Mouse (Mus musculus): ENCODE results near the gene Fto. TPM values are rescaled to one million over a fixed set of nuclear protein-coding genes. Genes with fewer than 3 reads are reported as not detected.

The Fto gene
- total RNA-seq, 1 experiment, result 16.8 TPM

DNA sequence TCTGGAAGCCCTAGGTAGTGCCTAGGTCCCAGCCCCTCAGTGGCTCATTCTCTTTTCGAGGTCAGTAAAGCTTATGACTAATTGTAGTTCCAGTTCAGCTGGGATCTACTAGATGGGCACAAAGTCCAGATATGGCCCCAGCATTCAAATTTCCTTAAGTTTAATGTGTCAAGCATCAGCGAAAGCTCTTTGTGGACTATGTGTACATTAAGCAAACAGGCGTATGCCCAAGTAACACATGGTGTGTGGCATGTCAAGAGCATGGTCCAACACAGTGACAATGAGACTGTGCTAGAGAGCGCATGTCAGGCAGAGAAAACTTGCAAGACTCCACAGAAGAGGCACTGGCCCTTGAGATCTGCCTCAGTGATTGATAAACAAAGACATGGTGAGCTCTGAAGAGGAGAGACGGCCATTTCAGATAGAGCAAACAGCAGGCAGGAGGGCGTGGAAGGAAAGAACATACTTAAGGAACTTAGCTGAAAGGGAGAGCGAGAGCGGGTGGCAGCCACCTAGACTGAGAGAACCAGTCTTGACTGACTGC lies 192.2 kb downstream of the Fto start:
- DNase-seq (ENCODE audit: low read depth, low spot score), result no peak
- in situ Hi-C loops (cut with MboI; ENCODE audit: low sequenced_read_pairs in 2 of 2, unreplicated experiment in 2 of 2), result no loop called here
- Histone ChIP-seq H3K9ac (ENCODE audit: insufficient read depth, low read depth, low read length, poor library complexity, severe bottlenecking) (no peak overlapping the region), H3K9me3 (ENCODE audit: control insufficient read depth, insufficient read depth, low read depth, low read length) (no peaks in the 10 kb centered on the region), H3K4me1 (ENCODE audit: control insufficient read depth in 2 of 2, insufficient read depth in 2 of 2, low read length in 2 of 2, poor library complexity in 1 of 2) (peaks cover 18 to 20% of the 10 kb centered on the region in 2 experiments), H3K36me3 (ENCODE audit: control insufficient read depth, insufficient read depth, low read length, poor library complexity, severe bottlenecking) (no peaks in the 10 kb centered on the region), H3K27ac (ENCODE audit: insufficient read depth, low read depth, low read length, poor library complexity, severe bottlenecking) (no peak overlapping the region), H3K4me3 (ENCODE audit: insufficient read depth in 1 of 2, low read depth in 1 of 2, low read length in 2 of 2, poor library complexity in 1 of 2, severe bottlenecking in 1 of 2) (no peak overlapping the region)
- TF ChIP-seq ZC3H11A (IDR thresholded peaks at IDR 0.05; ENCODE audit: borderline replicate concordance, low read depth, low read length) (no peak), HCFC1 (IDR thresholded peaks at IDR 0.05; ENCODE audit: borderline replicate concordance, insufficient read depth, low read length) (no peak), CHD2 (IDR thresholded peaks at IDR 0.05; ENCODE audit: low read depth, low read length) (no peak), MAFK (IDR thresholded peaks at IDR 0.05; ENCODE audit: insufficient read depth, low read depth, low read length) (no peak), ZNF384 (IDR thresholded peaks at IDR 0.05; ENCODE audit: low read depth, low read length) (no peak)

DNA sequence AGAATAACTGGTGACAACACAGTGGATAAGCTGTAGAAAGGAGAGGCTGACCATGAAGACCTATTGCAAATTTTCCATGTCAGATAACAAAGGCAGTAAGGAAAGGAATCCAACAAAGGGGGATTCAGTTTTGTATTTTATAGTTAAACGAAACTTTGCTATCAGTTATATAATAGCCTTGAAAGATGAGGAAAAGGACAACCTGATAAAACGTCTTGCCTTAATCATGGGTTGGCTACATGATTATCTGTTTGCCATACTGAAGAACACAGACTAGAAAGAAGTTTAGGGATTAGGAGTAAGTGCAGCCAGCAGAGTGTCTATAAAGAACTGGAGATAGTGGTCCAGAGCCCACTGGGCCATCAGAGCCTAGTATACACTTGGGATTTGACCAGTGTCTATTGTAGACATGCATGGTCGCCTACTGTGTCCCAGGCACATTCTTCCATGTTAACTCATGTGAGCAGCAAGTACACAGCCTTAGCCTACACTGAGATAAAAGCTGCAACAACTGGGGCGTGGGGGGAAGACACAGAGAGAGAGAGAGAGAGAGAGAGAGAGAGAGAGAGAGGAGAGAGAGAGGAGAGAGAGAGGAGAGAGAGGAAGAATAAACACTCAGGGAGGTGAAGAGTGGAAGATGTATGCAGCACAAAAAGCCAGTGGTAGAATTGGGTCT lies 192.8 kb downstream of the Fto start:
- H3K27ac ChIP-seq (ENCODE audit: insufficient read depth, low read depth, low read length, poor library complexity, severe bottlenecking), result no peak overlapping the region
- DNase-seq (ENCODE audit: low read depth, low spot score), result no peak
- peaks cover 20 to 22% of the 10 kb centered on the region in 2 experiments for H3K4me1 ChIP-seq (ENCODE audit: control insufficient read depth in 2 of 2, insufficient read depth in 2 of 2, low read length in 2 of 2, poor library complexity in 1 of 2)
- H3K36me3 ChIP-seq (ENCODE audit: control insufficient read depth, insufficient read depth, low read length, poor library complexity, severe bottlenecking), result no peaks in the 10 kb centered on the region
- no peak for TF ChIP-seq HCFC1 (IDR thresholded peaks at IDR 0.05; ENCODE audit: borderline replicate concordance, insufficient read depth, low read length)
- no peak overlapping the region for H3K9ac ChIP-seq (ENCODE audit: insufficient read depth, low read depth, low read length, poor library complexity, severe bottlenecking)
- in situ Hi-C loops (cut with MboI; ENCODE audit: low sequenced_read_pairs in 2 of 2, unreplicated experiment in 2 of 2), result no loop called here
- H3K9me3 ChIP-seq (ENCODE audit: control insufficient read depth, insufficient read depth, low read depth, low read length), result no peaks in the 10 kb centered on the region
- no peak overlapping the region for H3K4me3 ChIP-seq (ENCODE audit: insufficient read depth in 1 of 2, low read depth in 1 of 2, low read length in 2 of 2, poor library complexity in 1 of 2, severe bottlenecking in 1 of 2)

DNA sequence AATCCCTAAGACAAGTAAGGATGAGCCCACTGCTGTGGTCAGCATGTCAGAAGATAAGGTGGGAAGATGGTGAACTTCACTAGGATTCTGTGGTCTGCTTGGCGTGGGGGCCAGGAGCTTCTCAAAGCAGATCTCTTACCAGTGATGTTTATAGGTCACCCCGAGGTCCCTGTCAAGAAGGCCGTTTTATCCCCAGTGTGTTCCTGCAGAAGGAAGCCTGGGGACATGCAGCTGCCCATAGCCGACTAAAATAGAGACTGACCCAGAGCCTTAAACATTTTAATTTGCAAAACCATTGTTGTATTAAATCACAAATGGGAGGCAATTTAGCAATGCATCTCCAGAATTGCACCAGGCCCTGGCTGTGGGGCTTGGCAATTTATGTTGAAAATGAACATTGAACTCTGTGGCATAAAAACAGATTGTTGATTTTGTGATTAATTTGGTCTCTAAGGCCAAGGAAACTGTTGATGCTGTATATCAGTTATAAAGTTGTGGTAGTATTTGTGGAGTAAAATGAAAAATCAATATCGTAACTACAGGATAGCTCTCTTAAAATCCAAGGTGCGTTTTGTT lies 193.4 kb downstream of the Fto start:
- no peak overlapping the region for H3K27ac ChIP-seq (ENCODE audit: insufficient read depth, low read depth, low read length, poor library complexity, severe bottlenecking)
- TF ChIP-seq MAFK (IDR thresholded peaks at IDR 0.05; ENCODE audit: insufficient read depth, low read depth, low read length), result no peak
- no peak for TF ChIP-seq ZNF384 (IDR thresholded peaks at IDR 0.05; ENCODE audit: low read depth, low read length)
- no peak for TF ChIP-seq CHD2 (IDR thresholded peaks at IDR 0.05; ENCODE audit: low read depth, low read length)
- TF ChIP-seq HCFC1 (IDR thresholded peaks at IDR 0.05; ENCODE audit: borderline replicate concordance, insufficient read depth, low read length), result no peak
- no peak for TF ChIP-seq ZC3H11A (IDR thresholded peaks at IDR 0.05; ENCODE audit: borderline replicate concordance, low read depth, low read length)
- DNase-seq (ENCODE audit: low read depth, low spot score), result no peak
- in situ Hi-C loops (cut with MboI; ENCODE audit: low sequenced_read_pairs in 2 of 2, unreplicated experiment in 2 of 2), result no loop called here
- no peaks in the 10 kb centered on the region for H3K36me3 ChIP-seq (ENCODE audit: control insufficient read depth, insufficient read depth, low read length, poor library complexity, severe bottlenecking)
- no peaks in the 10 kb centered on the region for H3K9me3 ChIP-seq (ENCODE audit: control insufficient read depth, insufficient read depth, low read depth, low read length)
- H3K4me1 ChIP-seq (ENCODE audit: control insufficient read depth in 2 of 2, insufficient read depth in 2 of 2, low read length in 2 of 2, poor library complexity in 1 of 2), result peaks cover 20 to 22% of the 10 kb centered on the region in 2 experiments
- no peak overlapping the region for H3K4me3 ChIP-seq (ENCODE audit: insufficient read depth in 1 of 2, low read depth in 1 of 2, low read length in 2 of 2, poor library complexity in 1 of 2, severe bottlenecking in 1 of 2)
- no peak overlapping the region for H3K9ac ChIP-seq (ENCODE audit: insufficient read depth, low read depth, low read length, poor library complexity, severe bottlenecking)

DNA sequence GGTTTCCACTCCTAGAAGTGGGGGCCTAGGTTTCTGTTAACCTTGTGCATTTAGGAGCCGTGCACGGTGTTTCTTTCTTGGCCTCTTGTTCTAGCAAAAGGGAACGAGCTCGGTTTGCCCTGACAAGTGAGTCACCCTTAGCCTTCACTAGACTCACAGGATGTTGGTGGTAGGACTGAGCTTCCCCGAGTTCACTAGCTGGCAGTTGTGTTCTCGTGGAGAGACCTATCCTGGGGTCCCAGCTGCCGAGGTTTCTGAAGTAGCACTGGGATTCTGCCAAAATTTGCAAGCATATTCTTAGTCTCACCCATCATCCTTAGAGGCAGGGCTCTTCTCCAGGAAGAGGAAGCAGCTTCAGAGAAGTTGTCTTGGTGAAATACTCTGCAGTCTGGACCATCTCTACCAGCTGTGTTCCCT lies 194.4 kb downstream of the Fto start:
- peaks cover 16 to 20% of the 10 kb centered on the region in 2 experiments for H3K4me1 ChIP-seq (ENCODE audit: control insufficient read depth in 2 of 2, insufficient read depth in 2 of 2, low read length in 2 of 2, poor library complexity in 1 of 2)
- in situ Hi-C loops (cut with MboI; ENCODE audit: low sequenced_read_pairs in 2 of 2, unreplicated experiment in 2 of 2), result no loop called here
- no peak for TF ChIP-seq ZC3H11A (IDR thresholded peaks at IDR 0.05; ENCODE audit: borderline replicate concordance, low read depth, low read length)

DNA sequence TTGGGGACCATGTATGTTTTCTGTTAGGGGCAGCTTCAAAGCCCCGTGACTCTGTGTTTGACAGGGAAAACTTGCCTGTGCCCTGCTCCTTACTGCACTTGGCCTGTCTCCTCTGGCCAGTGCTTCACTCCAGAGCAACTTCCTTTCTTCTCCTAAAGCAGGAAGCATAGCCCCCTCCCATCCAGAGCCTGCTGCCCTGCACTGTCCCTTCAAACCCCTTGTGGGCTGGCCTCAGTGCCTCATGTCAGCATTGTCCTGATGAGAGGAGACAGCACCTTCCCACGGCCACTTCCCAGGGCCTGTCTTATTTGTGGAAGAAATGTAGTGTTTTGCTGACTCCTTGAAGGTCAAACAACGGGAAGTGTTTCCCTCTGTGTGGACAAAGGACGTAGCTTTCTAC lies 195.0 kb downstream of the Fto start:
- no peak overlapping the region for H3K4me3 ChIP-seq (ENCODE audit: insufficient read depth in 1 of 2, low read depth in 1 of 2, low read length in 2 of 2, poor library complexity in 1 of 2, severe bottlenecking in 1 of 2)
- no peaks in the 10 kb centered on the region for H3K36me3 ChIP-seq (ENCODE audit: control insufficient read depth, insufficient read depth, low read length, poor library complexity, severe bottlenecking)
- DNase-seq (ENCODE audit: low read depth, low spot score), result no peak
- H3K9me3 ChIP-seq (ENCODE audit: control insufficient read depth, insufficient read depth, low read depth, low read length), result no peaks in the 10 kb centered on the region
- no peak for TF ChIP-seq ZNF384 (IDR thresholded peaks at IDR 0.05; ENCODE audit: low read depth, low read length)
- no peak for TF ChIP-seq HCFC1 (IDR thresholded peaks at IDR 0.05; ENCODE audit: borderline replicate concordance, insufficient read depth, low read length)
- TF ChIP-seq MAFK (IDR thresholded peaks at IDR 0.05; ENCODE audit: insufficient read depth, low read depth, low read length), result no peak
- TF ChIP-seq CHD2 (IDR thresholded peaks at IDR 0.05; ENCODE audit: low read depth, low read length), result no peak
- no peak for TF ChIP-seq ZC3H11A (IDR thresholded peaks at IDR 0.05; ENCODE audit: borderline replicate concordance, low read depth, low read length)
- no peak overlapping the region for H3K9ac ChIP-seq (ENCODE audit: insufficient read depth, low read depth, low read length, poor library complexity, severe bottlenecking)
- in situ Hi-C loops (cut with MboI; ENCODE audit: low sequenced_read_pairs in 2 of 2, unreplicated experiment in 2 of 2), result no loop called here
- H3K4me1 ChIP-seq (ENCODE audit: control insufficient read depth in 2 of 2, insufficient read depth in 2 of 2, low read length in 2 of 2, poor library complexity in 1 of 2), result peaks cover 16% of the 10 kb centered on the region in 2 experiments
- no peak overlapping the region for H3K27ac ChIP-seq (ENCODE audit: insufficient read depth, low read depth, low read length, poor library complexity, severe bottlenecking)

More for the DNA sequence above, 194.4 kb downstream of the Fto start:
- H3K9ac ChIP-seq (ENCODE audit: insufficient read depth, low read depth, low read length, poor library complexity, severe bottlenecking), result no peak overlapping the region
- H3K27ac ChIP-seq (ENCODE audit: insufficient read depth, low read depth, low read length, poor library complexity, severe bottlenecking), result no peak overlapping the region
- no peaks in the 10 kb centered on the region for H3K36me3 ChIP-seq (ENCODE audit: control insufficient read depth, insufficient read depth, low read length, poor library complexity, severe bottlenecking)
- H3K9me3 ChIP-seq (ENCODE audit: control insufficient read depth, insufficient read depth, low read depth, low read length), result no peaks in the 10 kb centered on the region
- H3K4me3 ChIP-seq (ENCODE audit: insufficient read depth in 1 of 2, low read depth in 1 of 2, low read length in 2 of 2, poor library complexity in 1 of 2, severe bottlenecking in 1 of 2), result no peak overlapping the region
- no peak for DNase-seq (ENCODE audit: low read depth, low spot score)
